Mouse (Mus musculus): ENCODE measurements around the gene Mitd1.

GRCm38 (mm10) chr1:37872131-37873067 lies 17.8 kb downstream of the Mitd1 start:
- TF ChIP-seq CTCF (IDR thresholded peaks at IDR 0.05; ENCODE audit: extremely low read depth, insufficient read depth, insufficient read length, insufficient replicate concordance) = no peak
- 0 out of 2 replicates have a peak, but pooled peaks have one; percentile 6 for TF ChIP-seq POLR2A (IDR thresholded peaks at IDR 0.05; ENCODE audit: low read depth, low read length)
